Mouse (Mus musculus) spleen, adult 12 weeks (tissue): ENCODE measurements around the gene Defb22.

Experiments used
- DNase-seq: peaks from one replicate; pipeline ENCODE4 v3.0.0; 2022; ENCODE audit warnings: low spot score

Defb22 gene

GRCm38 (mm10) chr2:152439833-152440232 lies 50.1 kb downstream of the Defb22 start:
- DNase-seq, result no peak

- DNase-seq, result no peak
Observed at GRCm38 (mm10) chr2:152438963-152439362, 51.0 kb downstream of the Defb22 start.

GRCm38 (mm10) chr2:152436983-152437860 lies 52.7 kb downstream of the Defb22 start:
- peak; percentile 60 for DNase-seq

GRCm38 (mm10) chr2:152436405-152436901 lies 53.5 kb downstream of the Defb22 start:
- no peak for DNase-seq
